Comparison of ENCODE assay signal across 9 mouse cellular contexts in genomic region chr9:71092038-71092437, GRCm38 (mm10).
DNase-seq lines count a peak whose midpoint lies in the region; ATAC-seq and TF ChIP-seq lines count a peak whose summit lies in the region.
"Had no signal": no experiment of that assay in that cellular context is flagged by ENCODE, and none has a peak within 500 bp of the region (broad histone marks: within the 10 kb centered on the region; RNA-seq: fewer than 3 reads in every experiment).

No protein-coding gene starts in this region.

- in situ Hi-C loops in Patski (cut with MboI; ENCODE audit: low pct_unique_long_range_greater_than_20kb), result no loop called here

- POLR2A ChIA-PET in Patski (lab: Charles Lee), result no interaction called here

- no peaks in the 10 kb centered on the region for H3K9me3 ChIP-seq in hindbrain, embryonic 11.5 days (ENCODE audit: control insufficient read depth, low read length)
- no peaks in the 10 kb centered on the region for H3K9me3 ChIP-seq in hindbrain, embryonic 13.5 days

- CTCF ChIA-PET in Patski (lab: Charles Lee), result interaction anchor here (0.9 to 3.3 kb wide), 8 partner anchors 12 to 541 kb away, joined by 3 to 11 read pairs (median 3); no protein-coding TSS in a partner anchor

- DNase-seq in hindbrain, embryonic 11.5 days (ENCODE audit: low spot score), result peak; percentile 80
- peak; percentile 50 for DNase-seq in CD4-positive helper T cell, adult 2 months (ENCODE audit: low read depth, low spot score)
- no peak for DNase-seq in Patski (ENCODE audit: low read depth, low spot score)
- peak; percentile 37 to 63 for DNase-seq in kidney, postnatal 4 days
- no peak for DNase-seq in testis, postnatal 14 days (ENCODE audit: low spot score)

- 78% methylated on average over 5 of the region's 5 CpGs for WGBS in hindbrain, embryonic 11.5 days
- WGBS in hindbrain, embryonic 13.5 days, result 83% methylated on average over 5 of the region's 5 CpGs

- H3K27me3 ChIP-seq in hindbrain, embryonic 11.5 days (ENCODE audit: control insufficient read depth, insufficient read depth, low read length), result no peaks in the 10 kb centered on the region
- H3K27me3 ChIP-seq in hindbrain, embryonic 13.5 days, result no peaks in the 10 kb centered on the region
- H3K27me3 ChIP-seq in Patski, result no peaks in the 10 kb centered on the region

- H3K9ac ChIP-seq in hindbrain, embryonic 11.5 days (ENCODE audit: low read depth, low read length), result no peak overlapping the region
- no peak overlapping the region for H3K9ac ChIP-seq in hindbrain, embryonic 13.5 days

- TF ChIP-seq CTCF in Patski (IDR thresholded peaks at IDR 0.05), result peak; percentile 75
- TF ChIP-seq CTCF in cortical plate, adult 2 months (IDR thresholded peaks at IDR 0.05; ENCODE audit: extremely low read depth, insufficient read depth, low read length), result peak; percentile 71

- no peaks in the 10 kb centered on the region for H3K4me1 ChIP-seq in hindbrain, embryonic 11.5 days (replicated peaks; ENCODE audit: control insufficient read depth, insufficient read depth, low read length)
- H3K4me1 ChIP-seq in hindbrain, embryonic 13.5 days (replicated peaks), result no peaks in the 10 kb centered on the region
- H3K4me1 ChIP-seq in cortical plate, adult 2 months (ENCODE audit: control insufficient read depth, insufficient read depth, low read length), result no peaks in the 10 kb centered on the region

- H3K4me3 ChIP-seq in hindbrain, embryonic 11.5 days (ENCODE audit: low read depth, low read length), result no peak overlapping the region
- H3K4me3 ChIP-seq in hindbrain, embryonic 13.5 days, result no peak overlapping the region
- H3K4me3 ChIP-seq in cortical plate, adult 2 months (ENCODE audit: insufficient read depth, low read length), result no peak overlapping the region
- H3K4me3 ChIP-seq: erythroblast, embryonic 14.5 days had no signal

- no peak overlapping the region for H3K4me2 ChIP-seq in hindbrain, embryonic 11.5 days (replicated peaks; ENCODE audit: low read depth, low read length)
- no peak overlapping the region for H3K4me2 ChIP-seq in hindbrain, embryonic 13.5 days

- no peaks in the 10 kb centered on the region for H3K36me3 ChIP-seq in hindbrain, embryonic 11.5 days (ENCODE audit: control insufficient read depth, insufficient read depth, low read length)
- H3K36me3 ChIP-seq in hindbrain, embryonic 13.5 days, result no peaks in the 10 kb centered on the region

- no peak overlapping the region for H3K27ac ChIP-seq in hindbrain, embryonic 11.5 days (ENCODE audit: low read depth, low read length)
- no peak overlapping the region for H3K27ac ChIP-seq in hindbrain, embryonic 13.5 days
- H3K27ac ChIP-seq in cortical plate, adult 2 months (ENCODE audit: insufficient read depth, low read length), result no peak overlapping the region

- no peak for ATAC-seq in hindbrain, embryonic 11.5 days (ENCODE audit: low FRiP score)
- ATAC-seq in hindbrain, embryonic 13.5 days (ENCODE audit: low FRiP score), result no peak
- ATAC-seq in Patski, result no peak
- ATAC-seq in neutrophil, adult 5-6 weeks (ENCODE audit: extremely low read depth, insufficient number of reproducible peaks, low FRiP score, poor library complexity, severe bottlenecking), result peak; percentile 66

- no peak for TF ChIP-seq POLR2A in cortical plate, adult 2 months (IDR thresholded peaks at IDR 0.05; ENCODE audit: extremely low read depth, insufficient read depth, low read length)

Comparison
In these comparisons a context has a peak if more than half of its experiments do, and no peak if none do; other contexts are left out.
1. DNase-seq: peak in hindbrain, embryonic 11.5 days (single experiment), CD4-positive helper T cell, adult 2 months (single experiment) and kidney, postnatal 4 days (2 of 2); none in Patski (single experiment) and testis, postnatal 14 days (single experiment).